Mouse (Mus musculus): ENCODE measurements around the gene Gfi1. TPM values are rescaled to one million over a fixed set of nuclear protein-coding genes. Genes with fewer than 3 reads are reported as not detected.

Gene Gfi1
- polyA plus RNA-seq (2012), result 0.03 and 0.32 TPM in 2 replicates

DNA sequence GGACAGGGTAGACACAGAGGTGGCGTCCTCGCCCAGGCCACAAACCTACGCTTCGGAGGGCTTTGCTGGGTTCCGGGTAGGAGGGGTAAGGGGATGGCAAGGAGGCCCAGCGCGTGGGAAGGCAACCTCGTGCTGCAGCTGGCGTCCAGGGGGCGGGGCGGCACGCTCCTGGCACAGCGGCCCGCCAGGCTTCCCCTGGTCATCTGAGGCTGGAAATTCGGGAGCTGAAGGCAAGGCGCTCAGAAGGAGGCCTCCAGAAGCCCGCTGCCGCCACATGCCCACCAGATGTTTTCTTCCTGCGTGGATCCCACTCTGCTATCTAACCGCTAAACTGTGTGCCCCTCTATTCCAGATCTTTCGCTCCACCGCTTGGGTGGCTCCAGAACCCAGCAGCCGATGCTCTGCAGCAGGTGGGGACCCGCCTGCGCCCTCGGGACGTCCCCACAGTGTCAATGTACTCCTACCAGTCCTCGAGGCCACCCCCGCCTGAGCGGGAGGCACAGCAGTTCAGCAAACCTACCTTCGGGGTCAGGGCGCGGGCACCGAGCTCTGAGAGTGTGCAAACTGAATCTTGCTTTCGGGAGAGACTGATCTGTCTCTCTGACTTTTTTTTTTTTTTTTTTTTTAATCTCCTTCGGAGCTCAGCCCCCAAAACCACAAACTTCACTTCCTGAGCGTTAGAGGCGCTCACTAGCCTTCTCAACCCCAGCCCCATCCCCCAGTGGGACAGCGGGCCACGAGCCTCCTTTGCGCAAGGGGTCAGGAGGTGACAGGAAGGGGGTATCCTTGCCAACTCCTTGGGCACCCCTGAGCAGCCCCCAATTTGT, at the start of gene Gfi1:
Gene Gfi1 (minus strand): TSS at position 602 of the 827 bp plus-strand sequence.
- TF ChIP-seq GATA1 (IDR thresholded peaks at IDR 0.05; ENCODE audit: low read length), result no peak

GRCm38 (mm10) chr5:107772049-107772448, 46.2 kb upstream of the Gfi1 start:
- TF ChIP-seq GATA1 (IDR thresholded peaks at IDR 0.05; ENCODE audit: low read length), result no peak

DNA sequence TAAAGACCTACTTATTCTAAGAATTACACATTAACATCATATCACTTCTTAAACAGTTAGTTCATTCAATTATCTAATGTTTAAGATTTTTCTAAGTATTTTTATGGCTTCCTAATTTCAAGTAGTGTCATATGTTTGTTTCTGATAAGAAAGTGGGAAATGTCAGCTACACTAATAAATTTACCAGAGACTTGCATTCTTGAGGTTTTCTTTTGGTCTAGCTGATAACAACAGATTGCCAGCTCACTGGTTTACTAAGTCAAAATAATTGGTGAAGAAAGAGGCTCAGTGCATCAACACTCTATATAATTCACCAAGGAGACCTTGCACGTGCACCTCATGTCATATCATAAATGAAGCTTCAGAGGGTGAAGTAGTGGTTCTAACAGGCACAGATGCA, 42.4 kb upstream of the Gfi1 start:
- TF ChIP-seq GATA1 (IDR thresholded peaks at IDR 0.05; ENCODE audit: low read length), result peak; percentile 69

DNA sequence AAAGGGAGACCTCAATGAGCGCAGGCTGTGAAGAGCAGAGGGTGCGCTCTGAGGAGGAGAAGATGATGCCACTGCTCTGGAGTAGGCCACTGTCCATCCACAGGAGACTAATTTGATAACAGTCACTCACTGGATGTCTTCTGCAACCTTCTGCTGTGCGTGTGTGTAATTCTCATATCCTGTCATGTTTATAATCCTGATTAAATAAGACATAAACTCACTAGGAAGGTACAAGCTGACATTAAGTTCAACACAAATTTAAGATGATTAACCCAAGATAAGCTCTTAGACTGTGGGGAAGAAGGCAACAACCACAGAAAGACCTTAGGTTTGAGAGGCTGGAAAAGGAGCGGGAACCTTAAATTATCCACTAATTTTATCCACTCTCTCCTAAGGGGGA, 40.1 kb upstream of the Gfi1 start:
- TF ChIP-seq GATA1 (IDR thresholded peaks at IDR 0.05; ENCODE audit: low read length), result no peak

DNA sequence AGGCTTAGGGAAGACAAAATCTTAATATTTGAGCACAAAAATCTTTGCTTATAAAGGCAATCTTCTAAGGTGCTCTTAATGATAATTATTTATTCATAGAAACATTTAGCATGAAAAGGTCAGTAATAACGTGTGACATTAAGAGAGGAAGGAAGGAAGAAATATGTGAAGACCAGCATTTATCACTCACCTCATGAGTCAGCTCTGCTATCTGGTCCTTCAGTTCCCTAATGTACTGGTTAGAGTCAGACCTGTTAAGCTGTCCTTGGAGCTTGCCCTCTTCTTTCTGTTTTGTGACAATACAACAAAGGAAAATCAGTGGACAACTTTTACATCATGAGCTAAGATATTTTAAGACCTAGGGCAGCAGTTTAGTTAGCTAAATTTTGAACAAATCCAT, 38.6 kb upstream of the Gfi1 start:
- TF ChIP-seq GATA1 (IDR thresholded peaks at IDR 0.05; ENCODE audit: low read length), result no peak

GRCm38 (mm10) chr5:107763674-107764073, 37.8 kb upstream of the Gfi1 start:
- no peak for TF ChIP-seq GATA1 (IDR thresholded peaks at IDR 0.05; ENCODE audit: low read length)

- TF ChIP-seq GATA1 (IDR thresholded peaks at IDR 0.05; ENCODE audit: low read length), result peak; percentile 98
Observed at GRCm38 (mm10) chr5:107759121-107759520, 33.3 kb upstream of the Gfi1 start.

GRCm38 (mm10) chr5:107756072-107756471, 30.2 kb upstream of the Gfi1 start:
- no peak for TF ChIP-seq GATA1 (IDR thresholded peaks at IDR 0.05; ENCODE audit: low read length)

DNA sequence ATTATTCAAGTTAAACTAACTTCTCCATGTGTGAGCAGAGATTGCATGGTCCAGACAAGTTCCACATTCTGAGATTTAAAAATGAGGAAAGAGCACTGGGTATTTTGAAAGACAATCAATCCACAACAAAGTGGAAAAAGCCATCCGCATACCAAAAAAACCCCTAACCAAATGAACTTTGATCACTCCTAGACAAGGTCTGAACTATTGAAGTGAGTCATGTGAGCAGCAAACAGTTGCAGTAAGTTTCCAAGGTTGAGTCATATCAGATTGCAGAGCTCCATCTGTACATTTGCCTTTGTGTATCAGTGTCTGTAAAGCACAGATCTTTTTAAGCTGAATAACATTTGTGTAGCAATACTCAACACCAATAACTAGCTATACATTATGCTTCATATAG, 28.9 kb upstream of the Gfi1 start:
- no peak for TF ChIP-seq GATA1 (IDR thresholded peaks at IDR 0.05; ENCODE audit: low read length)

DNA sequence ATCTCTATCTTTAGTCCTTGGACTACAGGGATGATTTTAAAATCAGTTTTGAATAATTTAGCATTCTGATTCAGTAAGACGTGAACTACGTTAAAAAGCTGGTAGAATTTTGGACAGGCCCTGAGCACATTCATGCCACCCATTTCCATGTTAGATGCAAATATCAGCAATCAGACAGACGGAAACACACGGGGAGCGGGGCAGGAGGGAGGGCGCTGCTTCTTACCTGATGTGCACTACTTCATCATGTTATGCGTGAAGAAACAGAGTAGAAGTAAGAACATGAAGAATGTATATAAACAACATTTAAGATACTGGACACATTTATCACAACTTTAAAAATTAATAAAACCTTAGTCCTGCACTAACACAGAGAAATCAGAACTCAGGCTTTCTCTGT, 27.8 kb upstream of the Gfi1 start:
- no peak for TF ChIP-seq GATA1 (IDR thresholded peaks at IDR 0.05; ENCODE audit: low read length)

- TF ChIP-seq GATA1 (IDR thresholded peaks at IDR 0.05; ENCODE audit: low read length), result no peak
Observed at GRCm38 (mm10) chr5:107749229-107749916, 23.5 kb upstream of the Gfi1 start.

- no peak for TF ChIP-seq GATA1 (IDR thresholded peaks at IDR 0.05; ENCODE audit: low read length)
Observed at GRCm38 (mm10) chr5:107739023-107739422, 13.2 kb upstream of the Gfi1 start.

DNA sequence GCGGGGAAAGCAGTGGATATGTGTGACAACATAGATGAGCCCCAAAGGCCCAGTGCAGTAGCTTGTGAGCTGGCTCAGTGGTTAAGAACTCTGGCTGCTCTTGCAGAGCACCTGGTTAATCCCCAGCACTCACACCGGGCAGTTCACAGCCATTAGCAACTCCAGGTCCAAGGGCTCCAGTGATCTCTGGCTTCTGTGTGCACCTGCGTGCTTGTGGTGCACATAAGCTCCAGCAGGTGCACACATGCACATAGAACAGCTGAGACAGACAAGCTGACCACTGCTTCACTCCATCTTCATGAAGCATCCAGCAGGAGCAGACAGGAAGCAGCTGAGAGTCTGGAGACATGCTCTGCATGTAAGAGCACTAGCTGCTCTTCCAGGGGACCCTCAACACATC, 12.5 kb upstream of the Gfi1 start:
- TF ChIP-seq GATA1 (IDR thresholded peaks at IDR 0.05; ENCODE audit: low read length), result no peak

DNA sequence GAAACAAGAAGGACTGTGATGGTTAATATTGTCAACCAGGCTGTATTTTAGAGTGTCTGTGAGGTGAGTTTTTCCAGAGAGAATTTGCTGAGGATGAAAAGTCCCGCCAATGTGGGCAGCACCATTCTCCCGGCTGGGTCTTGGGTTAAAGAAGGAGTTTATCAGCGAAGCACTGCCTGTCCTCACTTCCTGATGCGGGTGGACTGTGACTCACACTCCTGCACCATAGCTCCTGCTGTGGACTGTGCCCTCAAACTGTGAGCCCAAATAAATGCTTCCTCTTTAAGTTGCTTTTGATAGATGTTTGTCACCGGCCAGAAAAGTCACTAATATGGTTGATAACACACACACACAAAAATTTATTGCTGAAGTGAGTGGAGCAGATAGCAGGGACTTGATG, 10.3 kb upstream of the Gfi1 start:
- no peak for TF ChIP-seq GATA1 (IDR thresholded peaks at IDR 0.05; ENCODE audit: low read length)

- TF ChIP-seq GATA1 (IDR thresholded peaks at IDR 0.05; ENCODE audit: low read length), result no peak
Observed at GRCm38 (mm10) chr5:107731844-107732243, 6.0 kb upstream of the Gfi1 start.

DNA sequence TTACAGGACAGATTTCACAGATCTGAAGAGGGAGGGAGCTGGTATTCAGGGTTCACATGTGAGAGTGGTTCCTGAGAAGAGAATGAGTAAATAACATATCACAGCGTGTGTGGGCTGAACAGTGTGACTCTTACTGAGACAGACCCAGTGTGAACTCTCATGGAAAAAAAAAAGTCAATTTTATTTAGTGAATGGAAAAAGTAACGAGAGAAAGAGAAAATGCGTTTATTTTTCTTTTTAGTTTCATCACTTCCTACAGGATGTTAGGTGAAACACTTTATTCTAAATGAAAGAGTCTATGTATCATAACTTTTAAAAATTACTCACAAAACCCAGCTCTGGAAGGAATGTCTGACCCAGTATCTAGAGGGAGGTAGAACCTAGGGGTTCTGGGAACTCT, 5.6 kb upstream of the Gfi1 start:
- no peak for TF ChIP-seq GATA1 (IDR thresholded peaks at IDR 0.05; ENCODE audit: low read length)

DNA sequence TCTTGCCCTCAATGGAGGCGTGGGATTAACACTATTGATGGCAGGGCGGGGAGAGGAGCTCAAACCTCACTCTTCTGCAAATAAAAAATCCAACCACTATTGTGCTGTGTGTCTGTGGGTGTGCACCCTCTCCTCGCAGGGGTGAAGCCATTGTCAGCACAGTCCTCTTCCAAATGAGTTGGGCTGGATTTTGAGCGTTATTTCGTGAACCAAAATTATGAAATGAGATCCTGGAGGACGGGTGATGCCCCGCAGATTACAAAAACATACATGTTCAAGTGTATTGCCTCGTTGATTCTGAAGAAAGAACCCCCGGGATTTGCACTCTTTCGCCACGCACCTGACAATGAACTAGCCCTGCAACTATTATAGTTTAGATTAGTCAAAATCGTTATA, 1.2 kb upstream of the Gfi1 start:
- no peak for TF ChIP-seq GATA1 (IDR thresholded peaks at IDR 0.05; ENCODE audit: low read length)

Measured in G1E-ER4 (cell line).